Mouse (Mus musculus): ENCODE measurements around the gene Glrx3. TPM values are rescaled to one million over a fixed set of nuclear protein-coding genes. Genes with fewer than 3 reads are reported as not detected.
"Not testable (repeated sequence)": the region's sequence is repeated elsewhere in the genome, so short reads cannot be mapped to it uniquely, and the experiment has no call there.

The Glrx3 gene
- polyA plus RNA-seq, 1 experiment from 2014 or later: 277 TPM

- Histone ChIP-seq H3K4me3 (replicated peaks) (no peak overlapping the region), H3K36me3 (no peaks in the 10 kb centered on the region), H3K27ac (no peak overlapping the region), H3K9ac (replicated peaks) (no peak overlapping the region), H3K9me3 (no peaks in the 10 kb centered on the region), H3K27me3 (no peaks in the 10 kb centered on the region), H3K4me2 (replicated peaks) (no peak overlapping the region), H3K4me1 (replicated peaks) (peaks cover 4% of the 10 kb centered on the region)
- 65% methylated on average over 4 of the region's 4 CpGs for WGBS
- no peak for ATAC-seq
Observed at GRCm38 (mm10) chr7:137426693-137427092, 10.7 kb upstream of the Glrx3 start.

DNA sequence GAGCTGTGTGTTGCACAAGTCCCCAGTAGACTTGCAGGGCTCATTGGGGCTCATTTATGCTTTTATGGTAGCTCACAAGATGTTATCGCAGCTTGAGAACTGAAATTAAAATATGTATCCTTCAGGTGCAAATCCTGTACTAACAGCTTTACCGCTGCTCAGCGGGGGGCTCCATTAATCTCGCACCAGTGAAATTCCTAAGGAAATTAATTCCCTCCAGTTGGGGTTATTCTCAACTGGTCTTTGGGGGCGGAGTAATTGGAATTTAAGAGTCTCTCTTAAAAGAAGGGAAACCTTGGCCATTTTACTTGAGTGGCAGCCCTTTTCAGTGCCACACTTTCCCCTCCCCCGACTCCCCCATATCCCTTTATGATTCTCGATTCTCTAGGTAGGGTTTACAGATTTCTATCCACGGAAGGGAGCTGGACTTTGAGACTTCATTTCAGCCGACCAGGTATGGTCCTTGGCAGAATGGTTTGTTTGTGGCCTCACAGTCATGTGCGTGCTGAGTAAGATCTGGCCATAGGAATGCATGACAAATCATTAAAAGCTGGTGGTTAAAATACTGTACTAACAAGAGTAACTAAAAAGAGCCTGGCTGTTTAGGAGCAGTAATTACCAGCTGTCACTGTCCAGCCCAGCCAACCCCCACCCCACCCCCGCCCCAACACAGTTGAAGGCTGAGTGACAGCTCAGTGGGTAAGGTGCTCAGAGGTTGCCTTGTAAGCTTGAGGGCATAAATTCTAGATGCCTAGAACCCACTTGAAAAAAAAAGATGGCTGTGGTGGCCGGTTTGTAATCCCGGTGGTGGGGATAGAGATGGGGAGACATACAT, 5.4 kb upstream of the Glrx3 start:
- Histone ChIP-seq H3K4me1 (replicated peaks) (peaks cover 12% of the 10 kb centered on the region), H3K9ac (replicated peaks) (no peak overlapping the region), H3K27ac (no peak overlapping the region), H3K36me3 (no peaks in the 10 kb centered on the region), H3K4me3 (replicated peaks) (no peak overlapping the region), H3K4me2 (replicated peaks) (no peak overlapping the region), H3K9me3 (no peaks in the 10 kb centered on the region), H3K27me3 (no peaks in the 10 kb centered on the region)
- no peak for ATAC-seq
- 45% methylated on average over 13 of the region's 13 CpGs for WGBS

DNA sequence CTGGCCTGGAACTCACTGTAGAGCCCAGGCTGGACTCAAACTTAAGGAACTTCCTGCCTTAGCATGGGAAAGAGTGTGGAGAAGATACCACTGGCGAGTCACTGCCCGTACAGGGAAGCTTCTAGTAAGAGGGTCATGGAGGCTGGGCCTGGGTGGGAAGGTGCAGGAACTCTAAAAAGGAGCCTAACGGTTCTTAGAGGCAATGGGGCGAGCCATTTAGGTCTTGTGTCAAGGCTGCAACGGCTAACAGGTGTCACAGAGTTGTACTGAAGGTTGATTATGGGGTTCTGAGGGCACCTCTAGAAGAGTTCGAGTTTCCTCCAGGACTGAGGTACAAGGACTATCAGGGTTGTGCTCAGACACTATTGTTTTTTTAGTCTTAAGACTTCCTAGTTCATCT, 513 bp upstream of the Glrx3 start:
- no peaks in the 10 kb centered on the region for H3K9me3 ChIP-seq
- H3K4me3 ChIP-seq (replicated peaks): peak overlapping the region; percentile 97
- ATAC-seq: no peak; the same call in 1 of the 2 replicates
- no peak overlapping the region for H3K9ac ChIP-seq (replicated peaks)
- H3K4me1 ChIP-seq (replicated peaks): peaks cover 30% of the 10 kb centered on the region
- H3K27me3 ChIP-seq: no peaks in the 10 kb centered on the region
- H3K4me2 ChIP-seq (replicated peaks): peak overlapping the region; percentile 77
- H3K27ac ChIP-seq: peak overlapping the region; percentile 91; the same call in 1 of the 2 replicates
- H3K36me3 ChIP-seq: no peaks in the 10 kb centered on the region
- 77% methylated on average over 6 of the region's 6 CpGs for WGBS

GRCm38 (mm10) chr7:137438179-137438550, 751 bp downstream of the Glrx3 start:
- Histone ChIP-seq H3K4me1 (replicated peaks) (peaks cover 24% of the 10 kb centered on the region), H3K4me3 (replicated peaks) (peak overlapping the region; percentile 97), H3K27ac (peak overlapping the region; percentile 91), H3K36me3 (no peaks in the 10 kb centered on the region), H3K4me2 (replicated peaks) (peak overlapping the region; percentile 77), H3K27me3 (no peaks in the 10 kb centered on the region), H3K9me3 (no peaks in the 10 kb centered on the region), H3K9ac (replicated peaks) (peak overlapping the region; percentile 96)
- 2% methylated on average over 7 of the region's 7 CpGs for WGBS
- peak; percentile 73 for ATAC-seq

- WGBS: 87% methylated on average over 7 of the region's 7 CpGs
- Histone ChIP-seq H3K4me3 (replicated peaks) (peak overlapping the region; percentile 97), H3K4me1 (replicated peaks) (peaks cover 24% of the 10 kb centered on the region), H3K9ac (replicated peaks) (peak overlapping the region; percentile 96; the same call in 1 of the 2 replicates), H3K4me2 (replicated peaks) (peak overlapping the region; percentile 77)
- not testable (repeated sequence) for H3K9me3 ChIP-seq, H3K27ac ChIP-seq, ATAC-seq, H3K27me3 ChIP-seq, H3K36me3 ChIP-seq
Observed at GRCm38 (mm10) chr7:137438962-137439361, 1.5 kb downstream of the Glrx3 start.

GRCm38 (mm10) chr7:137442951-137443350, 5.5 kb downstream of the Glrx3 start:
- WGBS: 95% methylated on average over 4 of the region's 4 CpGs
- no peak for ATAC-seq
- Histone ChIP-seq H3K27ac (no peak overlapping the region), H3K4me3 (replicated peaks) (no peak overlapping the region), H3K27me3 (no peaks in the 10 kb centered on the region), H3K4me1 (replicated peaks) (peaks cover 24% of the 10 kb centered on the region), H3K36me3 (peaks cover 19% of the 10 kb centered on the region), H3K4me2 (replicated peaks) (no peak overlapping the region), H3K9me3 (no peaks in the 10 kb centered on the region), H3K9ac (replicated peaks) (no peak overlapping the region)

DNA sequence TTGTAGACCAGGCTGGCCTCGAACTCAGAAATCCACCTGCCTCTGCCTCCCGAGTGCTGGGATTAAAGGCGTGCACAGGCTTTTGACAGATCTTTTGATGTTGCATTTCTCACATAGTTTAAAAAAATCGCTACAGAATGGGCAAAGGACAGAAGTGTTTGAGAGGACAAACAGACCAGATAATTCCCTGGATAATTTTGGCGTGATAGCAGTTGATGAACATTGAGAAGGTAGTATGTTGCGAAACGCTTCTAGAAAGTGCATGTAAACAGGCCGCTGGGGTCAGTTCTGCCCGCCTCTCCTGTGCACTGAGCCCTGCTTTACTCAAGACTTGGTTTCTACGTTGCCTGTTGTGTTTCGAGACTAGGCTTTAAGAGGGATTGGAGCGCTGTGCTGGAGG, 7.9 kb downstream of the Glrx3 start:
- Histone ChIP-seq H3K4me3 (replicated peaks) (no peak overlapping the region), H3K4me1 (replicated peaks) (peaks cover 2% of the 10 kb centered on the region; the same call in 1 of the 2 replicates), H3K27ac (no peak overlapping the region), H3K4me2 (replicated peaks) (no peak overlapping the region), H3K9ac (replicated peaks) (no peak overlapping the region), H3K9me3 (0 out of 2 replicates have a peak, but pooled peaks cover 2% of the 10 kb centered on the region), H3K27me3 (no peaks in the 10 kb centered on the region), H3K36me3 (peaks cover 40% of the 10 kb centered on the region)
- 96% methylated on average over 12 of the region's 12 CpGs for WGBS
- no peak for ATAC-seq

- no peak for ATAC-seq
- Histone ChIP-seq H3K27me3 (no peaks in the 10 kb centered on the region), H3K9ac (replicated peaks) (no peak overlapping the region), H3K4me1 (replicated peaks) (no peaks in the 10 kb centered on the region), H3K27ac (no peak overlapping the region), H3K4me2 (replicated peaks) (no peak overlapping the region), H3K9me3 (no peaks in the 10 kb centered on the region), H3K4me3 (replicated peaks) (no peak overlapping the region), H3K36me3 (peaks cover 59% of the 10 kb centered on the region)
- WGBS: 46% methylated on average over 5 of the region's 5 CpGs
Observed at GRCm38 (mm10) chr7:137461396-137461795, 24.0 kb downstream of the Glrx3 start.

GRCm38 (mm10) chr7:137468174-137468573, 30.8 kb downstream of the Glrx3 start:
- WGBS: 71% methylated on average over 4 of the region's 4 CpGs
- ATAC-seq: no peak
- H3K27me3 ChIP-seq: no peaks in the 10 kb centered on the region
- H3K4me1 ChIP-seq (replicated peaks): no peaks in the 10 kb centered on the region
- peaks cover 56% of the 10 kb centered on the region for H3K36me3 ChIP-seq
- no peak overlapping the region for H3K4me2 ChIP-seq (replicated peaks)
- no peaks in the 10 kb centered on the region for H3K9me3 ChIP-seq
- no peak overlapping the region for H3K4me3 ChIP-seq (replicated peaks)
- H3K9ac ChIP-seq (replicated peaks): no peak overlapping the region
- H3K27ac ChIP-seq: no peak overlapping the region

- 61% methylated on average over 7 of the region's 7 CpGs for WGBS
- peaks cover 27% of the 10 kb centered on the region for H3K36me3 ChIP-seq
- peak; percentile 27; the same call in 1 of the 2 replicates for ATAC-seq
Observed at GRCm38 (mm10) chr7:137471431-137472120, 34.2 kb downstream of the Glrx3 start.

GRCm38 (mm10) chr7:137472149-137472548, 34.7 kb downstream of the Glrx3 start:
- peak; percentile 34; the same call in 1 of the 2 replicates for ATAC-seq
- 84% methylated on average over 6 of the region's 6 CpGs for WGBS
- Histone ChIP-seq H3K4me2 (replicated peaks) (no peak overlapping the region), H3K9ac (replicated peaks) (no peak overlapping the region), H3K36me3 (peaks cover 21% of the 10 kb centered on the region), H3K9me3 (no peaks in the 10 kb centered on the region), H3K4me3 (replicated peaks) (no peak overlapping the region), H3K27me3 (no peaks in the 10 kb centered on the region), H3K27ac (no peak overlapping the region), H3K4me1 (replicated peaks) (no peaks in the 10 kb centered on the region)

More at GRCm38 (mm10) chr7:137471431-137472120, 34.2 kb downstream of the Glrx3 start:
- Histone ChIP-seq H3K27ac (no peak overlapping the region), H3K9me3 (no peaks in the 10 kb centered on the region), H3K4me3 (replicated peaks) (no peak overlapping the region), H3K4me2 (replicated peaks) (no peak overlapping the region), H3K4me1 (replicated peaks) (no peaks in the 10 kb centered on the region), H3K9ac (replicated peaks) (no peak overlapping the region), H3K27me3 (no peaks in the 10 kb centered on the region)

GRCm38 (mm10) chr7:137477950-137478620, 40.7 kb downstream of the Glrx3 start:
- H3K36me3 ChIP-seq: no peaks in the 10 kb centered on the region
- peaks cover 4% of the 10 kb centered on the region; the same call in 1 of the 2 replicates for H3K4me1 ChIP-seq (replicated peaks)
- H3K9ac ChIP-seq (replicated peaks): no peak overlapping the region; the same call in 1 of the 2 replicates
- H3K27ac ChIP-seq: no peak overlapping the region
- peak; percentile 93 for ATAC-seq
- peak overlapping the region; percentile 54 for H3K4me2 ChIP-seq (replicated peaks)
- H3K27me3 ChIP-seq: 0 out of 2 replicates have a peak, but pooled peaks cover 3% of the 10 kb centered on the region
- 13% methylated on average over 30 of the region's 30 CpGs for WGBS
- peak overlapping the region; percentile 28 for H3K4me3 ChIP-seq (replicated peaks)
- H3K9me3 ChIP-seq: no peaks in the 10 kb centered on the region

All from midbrain, embryonic 13.5 days (tissue).